Mouse (Mus musculus) midbrain, embryonic 11.5 days (tissue): ENCODE data around the gene C2cd4d. TPM values are rescaled to one million over a fixed set of nuclear protein-coding genes. Genes with fewer than 3 reads are reported as not detected.

Experiments used
- polyA plus RNA-seq: library from polyadenylated mRNA; unstranded; fragments of >200 nt; fragmentation: Nextera tagmentation; extraction: Ambion mirVana; gene quantifications from 2 replicates; pipeline ENCODE4 v1.2.1, GENCODE M21; 2014

Gene C2cd4d
- polyA plus RNA-seq, 1 experiment from 2014 or later: 1.4 TPM

Other genes starting within 250 kb of the C2cd4d start
- gene Gm10696, start 184.2 kb upstream of the C2cd4d start, polyA plus RNA-seq: not detected in 2 replicates
- gene Gm5286, start 165.7 kb upstream of the C2cd4d start, polyA plus RNA-seq: not detected in 2 replicates
- gene Gm4778, start 98.4 kb upstream of the C2cd4d start, polyA plus RNA-seq: not detected in 2 replicates
- gene Them4, start 52.3 kb upstream of the C2cd4d start, polyA plus RNA-seq: 12.8 and 14.5 TPM in 2 replicates
- 0.11 TPM in 1 of 2 replicates, not detected in the other for gene Them5, start 20.3 kb upstream of the C2cd4d start, polyA plus RNA-seq
- 0.10 and 0.14 TPM in 2 replicates for gene Rorc, start 10.4 kb downstream of the C2cd4d start, polyA plus RNA-seq
- gene Lingo4, start 36.1 kb downstream of the C2cd4d start, polyA plus RNA-seq: 0.17 and 0.37 TPM in 2 replicates
- gene Tdrkh, start 50.8 kb downstream of the C2cd4d start, polyA plus RNA-seq: 55.3 and 63.2 TPM in 2 replicates
- 71.1 and 73.3 TPM in 2 replicates for gene Mrpl9, start 80.9 kb downstream of the C2cd4d start, polyA plus RNA-seq
- gene Oaz3, start 81.5 kb downstream of the C2cd4d start, polyA plus RNA-seq: 0.12 TPM in 1 of 2 replicates, not detected in the other
- 150 and 154 TPM in 2 replicates for gene Celf3, start 115.9 kb downstream of the C2cd4d start, polyA plus RNA-seq
- gene Riiad1, start 117.9 kb downstream of the C2cd4d start, polyA plus RNA-seq: 15.3 TPM in 2 replicates
- 39.4 and 43.0 TPM in 2 replicates for gene Snx27, start 220.3 kb downstream of the C2cd4d start, polyA plus RNA-seq